Mouse (Mus musculus) CH12.LX (cell line): ENCODE measurements at regions not wholly inside any gene's neighbourhood (a gene's known extent, or its start where the extent isn't known, plus 50 kb on each side); places are given as distances from the start of the nearest gene placed in this dataset.

Source experiments
- CTCF ChIP-seq, 2 experiments: IDR thresholded peaks in 1 of 2; conservative IDR thresholded peaks in 1 of 2; 2 replicates each; pipeline ENCODE4 v1.5.1; 2011 to 2012; ENCODE audit warnings: low read depth in 2 of 2, low read length in 2 of 2, improper control_type of control experiment in 1 of 2, inconsistent platforms in 1 of 2, mild to moderate bottlenecking in 1 of 2, moderate library complexity in 1 of 2
- EP300 ChIP-seq: IDR thresholded peaks from 2 replicates; pipeline ENCODE4 v1.6.1; 2011; ENCODE audit warnings: low read length, improper control_type of control experiment
- MEF2A ChIP-seq: IDR thresholded peaks from 2 replicates; pipeline ENCODE4 v1.6.1; 2014; ENCODE audit warnings: low read depth, mild to moderate bottlenecking, inconsistent platforms, low read length, improper control_type of control experiment, borderline replicate concordance
- NELFE ChIP-seq: IDR thresholded peaks from 2 replicates; pipeline ENCODE4 v1.6.1; 2011; ENCODE audit warnings: low read depth, low read length, improper control_type of control experiment
- ZKSCAN1 ChIP-seq: IDR thresholded peaks from 2 replicates; pipeline ENCODE4 v1.6.1; 2012; ENCODE audit warnings: low read depth, inconsistent platforms, low read length, improper control_type of control experiment, borderline replicate concordance
- ZMIZ1 ChIP-seq: IDR thresholded peaks from 2 replicates; pipeline ENCODE4 v1.6.1; 2012; ENCODE audit warnings: low read depth, mild to moderate bottlenecking, inconsistent platforms, low read length, improper control_type of control experiment

- TF ChIP-seq ZKSCAN1 (no peak), MEF2A (no peak), EP300 (no peak), ZMIZ1 (no peak), CTCF (conservative IDR thresholded peaks at IDR 0.05 in 1 of 2, IDR thresholded peaks at IDR 0.05 in 1 of 2; ENCODE audit: low read depth in 2 of 2, low read length in 2 of 2) (no peak), NELFE (no peak)
Observed at GRCm38 (mm10) chr16:74514481-74514880, 102.9 kb upstream of the Robo2 start.
